Mouse (Mus musculus) adrenal gland, postnatal 14 days (tissue): ENCODE data around the gene Cdk6. TPM values are rescaled to one million over a fixed set of nuclear protein-coding genes. Genes with fewer than 3 reads are reported as not detected.
"Not testable (repeated sequence)": the region's sequence is repeated elsewhere in the genome, so short reads cannot be mapped to it uniquely, and the experiment has no call there.

Experiments used
- DNase-seq: peaks from one replicate; pipeline ENCODE4 v3.0.0; 2021; ENCODE audit warnings: mixed read lengths
- total RNA-seq: library from RNA; stranded (reverse); gene quantifications from 2 replicates; pipeline ENCODE4 v1.2.3, GENCODE M21; 2021

Cdk6 gene
- total RNA-seq, 1 experiment from 2014 or later: 23.4 TPM

DNA sequence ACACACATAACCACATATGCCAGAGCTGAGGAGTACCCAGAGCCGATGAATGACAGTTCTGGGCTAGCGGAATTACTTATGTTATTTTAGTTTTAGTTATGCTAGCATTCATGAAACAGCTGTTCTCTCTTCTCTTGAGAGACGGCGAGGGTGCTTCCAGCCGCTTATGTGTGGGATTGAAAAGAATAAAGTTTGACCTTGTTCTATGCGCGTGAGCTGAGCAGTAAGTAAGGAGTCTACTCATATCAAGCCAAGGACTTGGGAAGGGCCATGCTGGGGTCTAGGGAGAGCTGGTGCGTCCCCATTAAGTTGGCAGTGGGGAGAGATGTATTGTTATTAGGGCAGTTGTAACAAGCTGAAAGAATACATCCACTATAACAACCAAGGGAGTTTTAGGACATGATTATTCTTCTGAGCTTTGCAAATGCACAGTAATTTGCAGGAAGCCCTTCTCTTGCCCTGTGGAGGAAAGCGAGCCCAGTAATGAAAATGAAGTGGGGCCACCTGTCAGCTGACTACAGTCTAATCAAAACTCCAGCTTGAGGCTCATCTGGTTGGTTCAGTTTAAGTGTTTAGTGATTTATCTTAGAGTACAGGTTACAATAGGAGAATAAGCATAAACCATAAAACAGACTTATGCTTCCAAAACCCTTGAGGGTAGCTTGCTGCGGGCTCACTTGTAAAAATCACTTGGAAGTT, 170.0 kb downstream of the Cdk6 start:
- DNase-seq: no peak

DNA sequence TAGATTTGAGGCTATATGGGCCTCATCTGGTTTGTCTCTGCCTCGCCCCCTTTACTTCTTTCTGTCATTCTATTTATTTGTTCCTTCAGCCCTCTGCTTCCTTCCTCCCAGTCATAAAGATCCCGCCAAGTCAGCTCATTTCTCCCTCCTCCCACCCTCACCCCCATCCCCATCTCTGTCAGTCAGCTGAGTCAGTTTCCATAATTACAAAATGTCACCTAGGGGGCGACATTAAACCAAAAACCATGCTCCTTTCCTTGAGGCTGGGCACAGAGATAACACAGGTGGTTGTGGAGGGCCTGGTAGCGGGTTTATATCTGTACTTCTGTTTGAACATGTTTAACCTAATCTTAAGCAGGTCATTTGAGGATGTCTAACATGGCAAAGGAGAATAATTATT, 171.3 kb downstream of the Cdk6 start:
- no peak for DNase-seq

DNA sequence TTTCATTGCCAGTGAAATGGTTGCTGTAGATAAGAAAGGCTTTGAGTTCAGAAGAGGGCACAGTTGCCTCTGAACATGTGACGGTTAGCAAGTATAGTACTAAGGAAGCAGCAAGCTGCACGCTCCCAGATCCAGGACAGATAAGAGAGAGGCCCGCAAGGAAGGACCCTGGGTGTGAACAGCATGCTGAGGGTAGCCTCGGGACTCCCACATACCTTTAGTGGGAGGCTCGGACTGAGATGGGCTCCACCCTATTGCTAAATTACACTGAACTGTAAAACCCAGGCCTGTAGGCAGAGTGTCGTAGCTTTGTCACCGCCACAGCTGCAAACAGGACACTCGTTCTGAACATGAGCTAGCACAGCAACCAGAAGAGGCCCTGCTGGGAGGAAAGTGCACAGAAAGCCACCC, 173.6 kb downstream of the Cdk6 start:
- DNase-seq: no peak

DNA sequence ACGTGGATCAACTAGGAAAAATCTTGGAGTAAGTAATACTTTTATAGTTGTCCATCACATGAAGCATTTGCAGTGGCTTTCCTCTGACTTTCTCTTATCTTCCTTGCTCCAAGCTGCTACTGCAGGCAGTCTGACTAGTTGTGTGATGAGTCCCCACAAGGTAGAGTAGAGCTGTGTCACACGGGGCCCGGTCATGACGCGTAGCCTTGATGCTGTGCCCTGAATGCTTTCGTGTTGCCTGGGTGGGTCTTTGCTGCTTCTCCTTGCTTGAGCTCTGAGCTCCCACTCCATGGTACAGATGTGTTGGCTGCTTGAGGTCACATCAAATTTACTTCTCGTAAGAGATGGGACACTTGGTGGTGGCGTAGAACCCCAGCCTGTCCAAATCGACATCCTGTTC, 174.2 kb downstream of the Cdk6 start:
- no peak for DNase-seq

DNA sequence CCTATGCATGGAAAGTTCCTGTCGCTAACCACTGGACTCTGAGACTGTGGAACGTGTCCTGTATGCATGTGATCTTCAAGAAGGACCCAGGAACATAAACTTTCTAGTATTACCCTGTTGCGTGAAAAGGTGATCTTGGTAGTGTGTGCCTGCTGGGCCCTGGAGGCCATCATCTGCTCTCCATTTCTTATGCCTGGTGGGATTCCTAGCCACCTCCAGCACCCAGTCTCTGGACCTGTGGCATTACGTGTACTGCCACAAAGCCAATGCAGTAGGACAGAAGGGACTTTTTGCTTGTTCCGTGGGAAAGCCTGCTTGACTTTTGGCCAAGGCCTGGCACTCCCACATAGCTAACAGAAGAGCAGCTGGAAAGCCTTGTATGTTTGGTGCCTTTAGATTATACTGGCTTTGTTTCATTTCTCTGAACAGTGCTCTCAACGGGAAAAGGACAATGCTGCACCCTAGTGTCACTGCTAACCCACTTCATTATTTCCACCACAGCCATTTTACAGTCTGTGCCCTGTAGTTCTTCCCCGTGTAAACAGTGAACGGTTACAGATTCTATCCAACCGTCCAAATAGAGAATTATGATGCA, 175.3 kb downstream of the Cdk6 start:
- peak; percentile 60 for DNase-seq

DNA sequence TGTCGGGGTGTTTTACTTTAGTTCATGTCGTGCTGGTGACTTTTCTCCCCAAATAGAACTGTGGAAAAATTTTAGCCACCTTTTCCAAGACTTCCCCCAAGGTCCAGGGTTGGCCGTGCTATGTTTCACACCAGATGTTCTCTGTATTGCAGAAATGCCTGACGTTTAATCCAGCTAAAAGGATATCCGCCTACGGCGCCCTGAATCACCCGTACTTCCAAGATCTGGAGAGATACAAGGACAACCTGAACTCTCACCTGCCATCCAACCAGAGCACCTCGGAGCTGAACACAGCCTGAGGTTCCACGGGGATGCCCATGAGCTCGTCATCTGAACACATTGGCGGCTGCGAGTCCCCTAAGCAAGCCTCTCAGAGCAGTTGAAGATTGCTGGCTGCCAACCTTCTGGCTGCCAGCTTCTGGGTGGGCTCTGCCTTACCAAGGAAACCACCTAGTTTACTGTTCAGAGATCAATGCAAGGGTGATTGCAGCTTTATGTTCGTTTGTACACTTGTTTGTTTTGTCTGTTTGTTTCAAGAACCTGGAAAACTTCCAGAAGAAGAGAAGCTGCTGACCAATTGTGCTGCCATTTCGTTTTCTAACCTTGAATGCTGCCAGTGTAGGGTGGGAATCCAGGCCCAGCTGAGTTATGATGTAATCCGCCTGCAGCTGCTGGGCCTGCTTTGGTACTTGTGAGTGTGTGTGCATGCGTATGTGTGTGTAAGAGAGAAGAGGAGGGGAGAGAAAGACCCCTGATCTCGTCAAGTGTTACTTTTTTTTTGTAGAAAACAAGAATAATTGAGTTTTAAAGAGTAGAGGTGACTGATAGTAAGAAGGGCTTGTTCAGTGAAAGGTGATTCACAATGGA, 179.4 kb downstream of the Cdk6 start:
- DNase-seq: peak; percentile 37

DNA sequence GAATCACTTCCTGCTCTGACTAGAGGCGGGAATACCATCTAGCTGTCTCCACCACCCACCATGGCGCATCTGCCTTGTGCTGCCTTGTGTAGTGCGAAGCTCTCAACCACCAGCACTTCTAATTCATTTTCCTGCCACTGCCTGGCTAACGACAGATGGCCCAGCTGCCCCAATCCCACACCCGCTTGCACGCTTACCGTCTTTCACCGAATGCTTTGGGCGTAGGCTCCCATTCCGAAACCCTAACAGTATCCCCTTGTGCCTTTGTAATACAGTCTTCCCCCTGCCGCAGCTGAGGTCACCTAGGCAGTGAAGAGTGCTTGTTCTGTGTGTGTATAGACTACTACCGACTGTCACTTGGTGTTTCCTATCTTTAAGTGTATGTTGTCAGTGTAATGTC, 180.5 kb downstream of the Cdk6 start:
- DNase-seq: no peak

DNA sequence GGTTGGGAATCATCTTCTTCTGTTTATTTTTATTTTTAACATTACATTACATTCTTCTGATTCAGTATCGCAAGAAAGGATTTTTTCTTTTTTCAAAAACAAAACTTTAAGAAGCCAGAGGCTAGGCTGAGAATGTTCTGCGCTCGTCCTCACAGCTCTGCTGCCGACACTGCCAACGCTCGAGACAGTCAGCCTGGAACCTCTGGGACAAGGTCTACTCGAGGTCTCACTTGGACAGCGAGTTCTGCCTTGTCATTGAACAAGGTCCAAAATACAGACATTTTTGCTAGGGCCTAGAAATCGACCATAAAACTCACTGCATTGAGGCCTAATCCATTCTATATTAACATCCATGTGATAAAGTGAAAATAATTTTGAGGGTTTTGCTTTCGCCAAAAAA, 181.5 kb downstream of the Cdk6 start:
- DNase-seq: peak; percentile 52

DNA sequence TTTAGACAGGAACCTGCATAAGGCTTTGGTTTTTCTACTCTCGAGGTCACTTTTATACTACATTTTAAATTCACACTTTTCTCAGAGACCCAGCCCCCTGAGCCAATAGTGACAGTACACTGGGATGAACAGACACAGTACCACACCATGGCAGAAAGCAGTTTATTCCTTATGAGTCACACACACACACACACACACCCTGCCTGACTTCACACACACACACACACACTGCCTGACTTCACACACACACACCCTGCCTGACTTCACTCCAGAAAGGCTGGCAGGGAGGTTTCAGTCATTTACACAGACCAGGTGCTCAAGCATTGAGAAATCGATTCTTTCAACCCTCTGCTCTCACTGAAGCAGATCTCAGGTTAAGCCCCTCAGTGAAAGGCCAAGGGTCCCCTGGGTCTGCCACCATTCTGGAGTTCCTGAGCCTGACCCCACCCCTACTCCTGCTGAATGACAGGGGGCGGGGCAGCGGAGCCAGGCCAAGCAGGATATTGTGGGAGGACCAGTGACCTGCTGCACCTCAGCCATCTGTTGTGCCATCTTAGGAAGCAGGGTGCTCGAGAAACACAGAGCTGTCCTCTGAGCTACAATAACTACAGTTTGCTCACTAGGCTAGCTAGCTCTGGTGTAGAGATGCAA, 185.9 kb downstream of the Cdk6 start:
- no peak for DNase-seq

DNA sequence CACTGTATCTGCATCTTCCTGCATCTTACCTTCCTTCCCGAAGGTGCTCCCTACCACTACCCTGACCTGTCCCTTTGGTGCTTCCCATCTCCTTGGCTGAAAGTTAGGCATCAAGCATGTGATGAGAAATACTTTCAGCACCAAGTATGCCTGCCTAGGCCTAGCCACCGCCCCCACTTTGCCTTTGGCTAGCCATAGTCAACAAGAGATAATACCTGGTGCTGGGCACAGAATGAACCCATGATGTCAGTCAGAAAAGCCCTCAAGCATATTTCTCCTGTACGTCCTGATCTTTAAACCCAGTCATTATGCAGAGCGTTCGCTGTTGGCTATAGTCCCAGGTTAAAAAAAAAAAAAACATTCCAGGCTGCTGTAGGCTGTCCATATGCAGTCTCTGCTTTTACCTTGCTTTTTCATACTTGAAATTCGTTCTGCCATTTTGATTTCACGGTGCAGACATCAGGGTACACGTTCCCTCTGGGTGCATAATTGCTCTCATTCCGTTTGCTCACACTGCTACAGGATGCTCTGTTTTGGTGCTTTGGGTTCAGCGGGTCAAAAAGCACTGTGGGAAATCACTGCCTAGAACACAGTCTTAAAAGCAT, 188.4 kb downstream of the Cdk6 start:
- no peak for DNase-seq

DNA sequence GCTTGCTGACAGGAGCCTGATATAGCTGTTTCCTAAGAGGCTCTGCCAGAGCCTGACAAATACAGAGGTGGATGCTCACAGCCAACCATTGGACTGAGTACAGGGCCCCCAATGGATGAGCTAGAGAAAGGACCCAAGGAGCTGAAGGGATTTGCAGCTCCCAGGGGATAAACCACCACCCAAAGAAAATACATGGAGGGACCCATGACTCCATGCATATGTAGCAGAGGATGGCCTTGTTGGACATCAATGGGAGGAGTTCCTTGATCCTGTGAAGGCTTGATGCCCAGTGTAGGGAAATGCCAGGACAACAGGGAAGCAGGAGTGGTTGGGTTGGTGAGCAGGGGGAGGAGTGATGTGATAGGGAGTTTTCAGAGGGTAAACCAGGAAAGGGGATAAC, 190.8 kb downstream of the Cdk6 start:
- not testable (repeated sequence) for DNase-seq

DNA sequence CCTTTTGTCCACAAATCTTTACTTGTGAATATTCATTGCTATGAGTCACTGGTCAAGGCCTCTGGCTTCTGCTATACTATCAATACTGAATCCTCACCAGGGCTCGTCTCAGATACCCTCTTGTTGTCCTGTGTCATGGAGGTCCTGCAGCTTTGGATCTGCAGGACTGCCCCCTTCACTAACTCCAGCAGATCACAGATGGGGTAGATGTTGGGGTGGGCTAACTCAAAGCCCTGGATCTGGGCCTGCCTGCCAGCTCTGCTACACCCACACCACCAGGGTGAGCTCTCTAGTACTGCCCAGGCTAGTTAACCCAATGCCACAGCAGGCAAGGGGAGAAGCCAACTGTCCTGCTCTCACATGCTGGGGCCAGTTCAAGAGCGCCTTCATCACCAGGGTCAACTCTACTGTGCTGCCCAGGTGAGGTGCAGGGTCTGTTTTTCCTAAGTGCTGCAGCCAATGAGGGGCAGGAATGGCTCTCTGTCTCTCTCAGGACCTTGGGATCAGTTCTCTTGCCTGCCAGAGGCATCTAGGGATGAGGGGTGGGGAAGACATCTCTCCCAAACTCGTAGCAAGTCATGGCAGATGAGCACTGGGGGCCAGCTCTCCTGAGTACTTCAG, 195.4 kb downstream of the Cdk6 start:
- no peak for DNase-seq

DNA sequence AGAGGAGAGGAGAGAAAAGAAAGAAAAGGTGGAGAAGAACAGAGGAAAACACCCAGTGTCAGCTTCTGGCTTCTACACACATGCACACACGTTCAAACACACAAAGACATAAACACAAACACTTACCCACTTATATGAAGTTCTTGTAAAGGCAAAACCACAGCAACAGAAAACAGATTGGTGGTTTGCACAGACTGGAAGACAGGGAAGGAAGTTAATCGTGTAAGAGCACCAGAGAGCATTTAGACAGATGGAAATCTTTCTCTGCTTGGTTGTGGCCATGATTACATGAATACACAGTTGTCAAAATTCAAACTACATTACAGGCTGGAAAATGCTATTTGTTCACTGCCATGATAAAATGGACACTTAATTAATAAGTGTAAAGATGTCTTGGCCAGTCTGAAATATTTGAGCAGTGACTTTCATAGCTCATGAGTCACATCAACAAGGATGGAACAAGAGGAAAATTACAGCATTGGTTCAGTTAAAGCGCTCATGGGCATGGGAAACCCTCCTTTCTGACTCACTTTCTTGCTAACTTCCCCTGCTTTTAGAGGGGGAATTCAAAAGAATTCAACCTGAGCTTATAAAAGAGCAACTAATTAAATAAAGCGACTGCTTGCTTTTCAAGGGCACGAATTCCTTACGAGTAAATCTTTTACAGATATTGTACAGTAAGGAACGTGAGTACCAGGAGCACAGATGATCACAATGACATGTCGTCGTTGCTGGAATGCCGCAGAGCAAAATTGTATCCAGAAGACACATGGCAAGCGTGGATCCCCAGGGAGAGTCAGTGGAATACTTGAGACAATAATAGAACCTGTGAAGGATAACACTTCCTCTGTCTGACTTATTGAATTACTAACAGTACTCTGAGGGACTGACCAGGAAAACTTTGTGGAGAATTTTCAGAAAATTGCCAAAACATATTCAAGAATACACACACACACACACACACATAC, 197.5 kb downstream of the Cdk6 start:
- DNase-seq: no peak

DNA sequence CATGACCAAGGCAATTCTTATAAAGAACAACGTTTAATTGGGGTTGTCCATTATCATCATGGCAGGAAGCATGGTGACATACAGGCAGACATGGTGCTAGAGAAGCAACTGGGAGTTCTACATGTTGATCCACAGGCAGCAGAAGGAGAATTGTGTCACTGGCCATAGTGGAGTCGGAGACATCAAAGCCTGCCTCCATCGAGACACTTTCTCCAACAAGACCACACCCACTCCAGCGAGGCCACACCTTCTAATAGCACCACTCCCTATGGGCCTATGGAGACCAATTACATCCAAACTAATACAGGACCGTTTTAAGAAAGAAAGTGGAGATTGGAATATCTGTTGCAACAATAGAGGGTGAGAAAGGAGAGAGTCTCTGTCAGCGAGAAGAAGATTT, 200.6 kb downstream of the Cdk6 start:
- DNase-seq: no peak

DNA sequence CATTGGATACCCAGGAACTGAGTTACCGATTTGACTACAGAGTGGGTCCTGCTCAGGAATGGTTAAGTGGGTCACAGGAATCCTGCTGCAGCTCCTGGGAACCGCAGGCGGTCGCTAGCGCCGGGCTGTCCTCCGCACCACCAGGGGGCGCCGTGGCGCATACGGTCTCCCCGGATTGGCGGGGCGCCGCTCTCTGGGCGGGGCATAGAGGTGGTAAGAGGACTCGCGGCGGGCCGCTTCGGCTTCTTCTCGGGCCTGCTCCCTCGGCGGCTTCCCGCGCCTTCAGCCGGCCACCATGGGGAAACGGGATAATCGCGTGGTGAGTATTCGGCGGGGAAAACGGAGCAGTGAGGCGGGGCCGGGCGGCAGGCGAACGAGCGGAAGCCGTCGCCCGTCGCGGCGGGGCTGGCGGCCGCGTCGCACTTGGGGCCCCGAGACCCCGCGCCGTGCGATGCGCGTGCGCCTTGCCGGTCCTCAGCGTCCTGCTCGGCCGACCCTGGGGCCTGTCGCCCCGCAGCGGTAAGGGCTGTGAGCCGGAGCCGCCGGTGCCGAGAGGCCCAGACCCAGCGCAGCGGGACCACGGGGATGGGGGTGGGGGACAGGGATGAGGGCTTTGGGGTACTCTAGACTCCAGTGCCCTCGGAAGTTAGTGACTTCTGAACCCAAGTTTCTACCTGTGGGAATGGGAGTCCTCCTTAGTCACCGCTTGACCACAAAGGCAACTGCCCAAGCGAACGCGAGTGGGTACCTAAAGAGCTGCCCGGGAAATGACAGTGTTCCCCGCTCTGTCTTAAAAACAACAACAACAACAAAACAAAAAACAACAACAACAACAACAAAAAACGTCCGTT, 202.6 kb downstream of the Cdk6 start, which contains the start of gene Fam133b:
Gene Fam133b (plus strand): TSS at position 205 of the 851 bp plus-strand sequence.
- DNase-seq: peak; percentile 99

DNA sequence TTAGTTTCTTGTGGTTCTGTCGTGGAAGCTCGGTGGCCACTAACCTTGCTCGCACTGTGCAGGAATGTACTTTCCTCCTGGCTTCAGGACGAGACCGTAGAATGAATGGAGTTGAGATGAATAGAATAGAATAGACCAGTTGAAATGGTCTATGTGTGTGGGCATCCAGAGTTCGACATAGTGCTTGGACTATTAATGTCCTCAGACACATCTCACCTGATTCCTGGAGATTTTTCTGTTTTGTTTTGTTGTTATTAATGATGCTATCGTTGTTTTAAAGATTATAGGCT, 203.1 kb downstream of the Cdk6 start:
- no peak for DNase-seq

DNA sequence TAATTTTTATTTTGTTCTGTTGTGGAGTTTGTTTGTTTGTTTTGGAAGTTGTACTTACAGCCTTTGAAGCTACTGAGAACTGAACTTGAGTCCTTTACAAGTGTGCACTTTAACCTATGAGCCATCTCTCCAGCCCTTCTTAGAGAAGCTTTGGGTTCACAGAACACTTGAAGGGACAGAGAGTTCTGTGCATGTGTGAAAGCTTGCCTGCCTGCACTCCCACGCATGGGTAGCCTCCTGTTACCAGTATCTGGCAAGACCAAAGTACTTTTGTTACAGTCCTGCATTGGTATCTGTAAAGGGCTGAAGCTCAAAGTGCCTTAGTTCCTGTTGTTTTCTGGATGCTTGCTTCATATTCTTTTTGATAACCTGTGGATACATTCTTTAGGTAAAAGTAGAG, 204.9 kb downstream of the Cdk6 start:
- DNase-seq: no peak

DNA sequence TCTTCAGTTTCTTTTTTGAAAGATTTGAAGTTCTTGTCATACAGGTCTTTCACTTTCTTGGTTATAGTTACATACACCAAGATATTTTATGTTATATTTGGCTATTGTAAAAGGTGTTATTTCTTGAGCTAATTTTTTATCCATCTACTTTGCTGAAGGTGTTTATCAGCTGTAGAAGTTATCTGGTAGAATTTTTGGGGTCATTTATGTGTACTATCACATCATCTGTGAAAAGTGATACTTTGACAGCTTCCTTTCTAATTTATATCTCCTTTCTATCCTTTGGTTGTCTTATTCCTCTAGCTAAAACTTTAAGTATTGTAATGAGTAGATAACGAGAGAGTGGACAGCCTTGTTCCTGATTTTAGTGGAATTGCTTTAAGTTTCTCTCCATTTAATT, 210.2 kb downstream of the Cdk6 start:
- no peak for DNase-seq

DNA sequence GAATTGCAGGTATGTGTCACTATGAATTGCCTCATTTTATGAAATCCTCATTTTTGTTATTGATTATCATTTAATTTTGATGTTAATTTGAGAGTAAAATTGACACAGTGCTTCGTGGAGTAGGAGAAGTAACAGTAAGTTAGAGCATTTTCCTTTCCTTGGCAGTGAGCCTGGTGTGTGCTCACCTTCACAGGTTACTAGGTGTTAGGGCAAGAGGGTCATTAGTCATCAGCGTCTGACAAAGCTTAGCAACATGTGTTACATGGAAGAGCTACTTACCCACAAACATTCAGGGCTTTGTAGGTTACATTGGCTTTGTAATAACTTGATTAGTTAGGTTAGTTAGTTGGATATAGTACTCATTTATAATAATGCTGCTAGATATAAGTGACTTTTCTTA, 212.9 kb downstream of the Cdk6 start:
- DNase-seq: no peak

DNA sequence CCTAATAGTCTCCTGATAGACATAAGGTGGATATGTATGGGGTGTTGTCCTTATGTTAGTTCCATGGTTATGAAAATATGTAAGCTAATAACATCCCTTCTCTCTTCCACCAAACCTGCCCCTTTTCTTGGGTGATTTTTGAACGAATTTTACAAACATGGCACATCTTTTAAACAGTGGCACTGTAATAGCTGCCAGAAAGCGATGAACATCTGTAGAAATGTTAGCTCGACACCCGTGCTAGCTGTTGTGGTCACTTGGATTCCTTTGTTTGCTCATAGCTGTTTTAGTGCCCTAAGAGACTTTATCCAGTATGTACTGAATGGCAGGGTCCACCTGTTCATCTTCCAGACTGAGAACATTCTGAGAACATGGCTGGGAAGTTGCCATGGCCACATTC, 230.0 kb downstream of the Cdk6 start, which contains the start of gene 1700109H08Rik:
Gene 1700109H08Rik (plus strand): TSS at position 301 of the 400 bp plus-strand sequence.
- DNase-seq: no peak
